Mouse (Mus musculus) layer of hippocampus, adult 8-10 months (tissue): ENCODE data around the gene Zfp618. TPM values are rescaled to one million over a fixed set of nuclear protein-coding genes. Genes with fewer than 3 reads are reported as not detected.

Source experiments
- DNase-seq, 2 experiments: peaks; one replicate each; pipeline ENCODE4 v3.0.0; 2022; ENCODE audit warnings: low spot score in 2 of 2
- total RNA-seq, 4 experiments: library from RNA; stranded (reverse); gene quantifications; 2 replicates each; pipeline ENCODE4 v1.2.4; 2022

Gene Zfp618
- total RNA-seq, 4 experiments from 2014 or later, result 3.3 to 4.4 (median 3.5) TPM

- DNase-seq, result no peak
These were observed 99.5 kb downstream of the Zfp618 start for GRCm38 (mm10) chr4:63064911-63065310.

GRCm38 (mm10) chr4:63066796-63067195 lies 101.4 kb downstream of the Zfp618 start:
- DNase-seq, result no peak

- DNase-seq, result no peak
These were observed 102.4 kb downstream of the Zfp618 start for GRCm38 (mm10) chr4:63067822-63068221.

GRCm38 (mm10) chr4:63068499-63069175 lies 103.3 kb downstream of the Zfp618 start:
- DNase-seq, result peak; percentile 21 to 30

GRCm38 (mm10) chr4:63071413-63072260 lies 106.3 kb downstream of the Zfp618 start:
- no peak for DNase-seq

- no peak for DNase-seq
These were observed 107.8 kb downstream of the Zfp618 start for GRCm38 (mm10) chr4:63073139-63073538.

GRCm38 (mm10) chr4:63079159-63079558 lies 113.8 kb downstream of the Zfp618 start:
- no peak for DNase-seq

- DNase-seq, result peak; percentile 27 to 36
These were observed 119.1 kb downstream of the Zfp618 start for GRCm38 (mm10) chr4:63084473-63084889.

- DNase-seq, result no peak
These were observed 124.1 kb downstream of the Zfp618 start for GRCm38 (mm10) chr4:63089484-63089883.

GRCm38 (mm10) chr4:63091151-63091550 lies 125.8 kb downstream of the Zfp618 start:
- no peak for DNase-seq

- DNase-seq, result no peak
These were observed 132.2 kb downstream of the Zfp618 start for GRCm38 (mm10) chr4:63097603-63098002.

- no peak for DNase-seq
These were observed 135.1 kb downstream of the Zfp618 start for GRCm38 (mm10) chr4:63100478-63100877.

- DNase-seq, result no peak
These were observed 136.7 kb downstream of the Zfp618 start for GRCm38 (mm10) chr4:63102025-63102424.

- DNase-seq, result no peak
These were observed 140.3 kb downstream of the Zfp618 start for GRCm38 (mm10) chr4:63105651-63106050.

GRCm38 (mm10) chr4:63118639-63119437 lies 153.5 kb downstream of the Zfp618 start:
- DNase-seq, result peak; percentile 53 to 79

GRCm38 (mm10) chr4:63124861-63125466 lies 159.6 kb downstream of the Zfp618 start:
- no peak for DNase-seq

- no peak for DNase-seq
These were observed 164.7 kb downstream of the Zfp618 start for GRCm38 (mm10) chr4:63129891-63130624.

GRCm38 (mm10) chr4:63147268-63147667 lies 181.9 kb downstream of the Zfp618 start:
- DNase-seq, result no peak

GRCm38 (mm10) chr4:63151127-63151526 lies 185.8 kb downstream of the Zfp618 start:
- peak; percentile 12 for DNase-seq

- no peak for DNase-seq
These were observed 188.7 kb downstream of the Zfp618 start for GRCm38 (mm10) chr4:63154028-63154427.

- no peak for DNase-seq
These were observed 189.3 kb downstream of the Zfp618 start, which contains the start of gene Ambp for GRCm38 (mm10) chr4:63154699-63155098. TSS of gene Ambp (minus strand) at chr4:63154799.
